Mouse (Mus musculus) limb, embryonic 15.5 days (tissue): ENCODE measurements around the gene Nupr1l. TPM values are rescaled to one million over a fixed set of nuclear protein-coding genes. Genes with fewer than 3 reads are reported as not detected.
A peak's percentile ranks its signal among the peaks of the same experiment; 100 is the strongest.

Experiments used
- ATAC-seq: fragments of 200-750 bp; cut with Nextera tagmentation; 2 replicates; pipeline ENCODE4 v1.8.0; 2017; ENCODE audit warnings: low read depth, moderate TSS enrichment; ENCODE audit not compliant: insufficient number of reproducible peaks, low FRiP score, low TSS enrichment
- H3K27ac ChIP-seq: fragments of 300-500 bp; sonication (generic); 2 replicates; pipeline ENCODE4 v1.5.1; 2015; ENCODE audit warnings: moderate library complexity, mild to moderate bottlenecking, inconsistent platforms
- H3K27me3 ChIP-seq: fragments of 300-500 bp; sonication (generic); 2 replicates; pipeline ENCODE4 v1.6.1; 2015; ENCODE audit warnings: inconsistent platforms
- H3K36me3 ChIP-seq: fragments of 300-500 bp; sonication (generic); 2 replicates; pipeline ENCODE4 v1.6.1; 2015; ENCODE audit warnings: inconsistent platforms
- H3K4me1 ChIP-seq: fragments of 300-500 bp; sonication (generic); 2 replicates; pipeline ENCODE4 v1.6.1; 2015; ENCODE audit warnings: inconsistent platforms
- H3K4me2 ChIP-seq: fragments of 300-500 bp; sonication (generic); 2 replicates; pipeline ENCODE4 v1.6.1; 2015; ENCODE audit warnings: mild to moderate bottlenecking, inconsistent platforms
- H3K4me3 ChIP-seq: fragments of 300-500 bp; sonication (generic); 2 replicates; pipeline ENCODE4 v1.5.1; 2015; ENCODE audit warnings: mild to moderate bottlenecking, inconsistent platforms
- H3K9ac ChIP-seq: fragments of 300-500 bp; sonication (generic); 2 replicates; pipeline ENCODE4 v1.6.1; 2015; ENCODE audit warnings: inconsistent platforms
- H3K9me3 ChIP-seq: fragments of 300-500 bp; sonication (generic); 2 replicates; pipeline ENCODE4 v1.6.1; 2016; ENCODE audit warnings: inconsistent platforms
- WGBS: fragments of 180-500 bp; shearing (Covaris S2); methylation state at CpG from one replicate; pipeline ENCODE4 v1.1.7; 2015; 5-methylcytosine and 5-hydroxymethylcytosine counted together
- polyA plus RNA-seq: library from polyadenylated mRNA; unstranded; fragments of >200 nt; fragmentation: Nextera tagmentation; extraction: Ambion mirVana; gene quantifications from 2 replicates; pipeline ENCODE4 v1.2.1, GENCODE M21; 2015

Gene Nupr1l
- polyA plus RNA-seq, 1 experiment from 2014 or later, result 3.6 TPM

- Histone ChIP-seq H3K4me2 (no peak overlapping the region), H3K27ac (no peak overlapping the region), H3K36me3 (no peaks in the 10 kb centered on the region), H3K9me3 (no peaks in the 10 kb centered on the region), H3K27me3 (no peaks in the 10 kb centered on the region), H3K4me1 (no peaks in the 10 kb centered on the region), H3K4me3 (no peak overlapping the region), H3K9ac (no peak overlapping the region)
- 67% methylated on average over 9 of the region's 9 CpGs for WGBS
- no peak for ATAC-seq
Measured at GRCm38 (mm10) chr5:129918752-129919151, 10.4 kb downstream of the Nupr1l start.

GRCm38 (mm10) chr5:129919320-129919719 is 11.0 kb downstream of the Nupr1l start:
- H3K4me1 ChIP-seq, result no peaks in the 10 kb centered on the region
- H3K4me2 ChIP-seq, result no peak overlapping the region
- no peak overlapping the region for H3K4me3 ChIP-seq
- no peak overlapping the region for H3K9ac ChIP-seq
- H3K36me3 ChIP-seq, result no peaks in the 10 kb centered on the region
- no peaks in the 10 kb centered on the region for H3K9me3 ChIP-seq
- no peak overlapping the region for H3K27ac ChIP-seq
- no peaks in the 10 kb centered on the region for H3K27me3 ChIP-seq
- WGBS, result 50% methylated on average over 8 of the region's 8 CpGs
- ATAC-seq, result no peak

- 92% methylated on average over 4 of the region's 4 CpGs for WGBS
- no peak for ATAC-seq
Measured at GRCm38 (mm10) chr5:129921972-129922371, 13.6 kb downstream of the Nupr1l start.

GRCm38 (mm10) chr5:129924820-129925452 is 16.6 kb downstream of the Nupr1l start:
- Histone ChIP-seq H3K27me3 (no peaks in the 10 kb centered on the region), H3K9ac (no peak overlapping the region), H3K4me3 (no peak overlapping the region), H3K4me2 (no peak overlapping the region), H3K27ac (no peak overlapping the region), H3K36me3 (no peaks in the 10 kb centered on the region), H3K4me1 (no peaks in the 10 kb centered on the region), H3K9me3 (no peaks in the 10 kb centered on the region)
- 88% methylated on average over 8 of the region's 8 CpGs for WGBS
- no peak for ATAC-seq

More at GRCm38 (mm10) chr5:129921972-129922371, 13.6 kb downstream of the Nupr1l start:
- Histone ChIP-seq H3K36me3 (no peaks in the 10 kb centered on the region), H3K27ac (no peak overlapping the region), H3K9me3 (no peaks in the 10 kb centered on the region), H3K4me3 (no peak overlapping the region), H3K27me3 (no peaks in the 10 kb centered on the region), H3K4me1 (no peaks in the 10 kb centered on the region), H3K4me2 (no peak overlapping the region), H3K9ac (no peak overlapping the region)

GRCm38 (mm10) chr5:129925933-129926332 is 17.6 kb downstream of the Nupr1l start:
- Histone ChIP-seq H3K27me3 (no peaks in the 10 kb centered on the region), H3K4me1 (no peaks in the 10 kb centered on the region), H3K27ac (no peak overlapping the region), H3K4me2 (no peak overlapping the region), H3K36me3 (no peaks in the 10 kb centered on the region), H3K9ac (no peak overlapping the region), H3K4me3 (no peak overlapping the region), H3K9me3 (no peaks in the 10 kb centered on the region)
- WGBS, result 67% methylated on average over 5 of the region's 5 CpGs
- no peak for ATAC-seq

- no peaks in the 10 kb centered on the region for H3K4me1 ChIP-seq
- no peaks in the 10 kb centered on the region for H3K27me3 ChIP-seq
- no peaks in the 10 kb centered on the region for H3K9me3 ChIP-seq
- no peak overlapping the region for H3K4me2 ChIP-seq
- no peak for ATAC-seq
- no peaks in the 10 kb centered on the region for H3K36me3 ChIP-seq
- 50% methylated on average over 9 of the region's 9 CpGs for WGBS
- H3K27ac ChIP-seq, result no peak overlapping the region
- no peak overlapping the region for H3K4me3 ChIP-seq
- no peak overlapping the region for H3K9ac ChIP-seq
Measured at GRCm38 (mm10) chr5:129929924-129930855, 21.9 kb downstream of the Nupr1l start.

GRCm38 (mm10) chr5:129936941-129937340 is 28.6 kb downstream of the Nupr1l start:
- Histone ChIP-seq H3K9me3 (no peaks in the 10 kb centered on the region), H3K4me1 (no peaks in the 10 kb centered on the region), H3K27me3 (no peaks in the 10 kb centered on the region), H3K27ac (no peak overlapping the region), H3K9ac (no peak overlapping the region), H3K4me3 (no peak overlapping the region), H3K4me2 (no peak overlapping the region), H3K36me3 (no peaks in the 10 kb centered on the region)
- WGBS, result 60% methylated on average over 4 of the region's 4 CpGs
- ATAC-seq, result no peak

GRCm38 (mm10) chr5:129940281-129940680 is 31.9 kb downstream of the Nupr1l start:
- no peak for ATAC-seq
- no peaks in the 10 kb centered on the region for H3K27me3 ChIP-seq
- no peak overlapping the region for H3K27ac ChIP-seq
- no peaks in the 10 kb centered on the region for H3K9me3 ChIP-seq
- 51% methylated on average over 2 of the region's 2 CpGs for WGBS
- H3K4me3 ChIP-seq, result no peak overlapping the region
- no peaks in the 10 kb centered on the region for H3K36me3 ChIP-seq
- no peak overlapping the region for H3K4me2 ChIP-seq
- no peak overlapping the region for H3K9ac ChIP-seq
- peaks cover 5% of the 10 kb centered on the region; the same call in 1 of the 2 replicates for H3K4me1 ChIP-seq

GRCm38 (mm10) chr5:129940736-129941494 is 32.6 kb downstream of the Nupr1l start:
- H3K4me2 ChIP-seq, result peak overlapping the region; percentile 51
- H3K4me1 ChIP-seq, result peaks cover 5% of the 10 kb centered on the region; the same call in 1 of the 2 replicates
- ATAC-seq, result 0 out of 2 replicates have a peak, but pooled peaks have one; percentile 0
- no peaks in the 10 kb centered on the region for H3K27me3 ChIP-seq
- WGBS, result 4% methylated on average over 9 of the region's 9 CpGs
- peak overlapping the region; percentile 81 for H3K4me3 ChIP-seq
- no peaks in the 10 kb centered on the region for H3K9me3 ChIP-seq
- H3K27ac ChIP-seq, result peak overlapping the region; percentile 73
- H3K9ac ChIP-seq, result no peak overlapping the region; the same call in 1 of the 2 replicates
- H3K36me3 ChIP-seq, result no peaks in the 10 kb centered on the region

- H3K36me3 ChIP-seq, result no peaks in the 10 kb centered on the region
- peak within 1 kb of the TSS; percentile 70 for H3K4me2 ChIP-seq
- H3K9me3 ChIP-seq, result no peaks in the 10 kb centered on the region
- peak within 1 kb of the TSS; percentile 70 for H3K9ac ChIP-seq
- H3K27ac ChIP-seq, result peak within 1 kb of the TSS; percentile 73
- under 1% methylated on average over 55 of the region's 59 CpGs for WGBS
- peak within 1 kb of the TSS; percentile 81 for H3K4me3 ChIP-seq
- ATAC-seq, result peak; percentile 98
- H3K4me1 ChIP-seq, result peaks cover 5% of the 10 kb centered on the region; the same call in 1 of the 2 replicates
- H3K27me3 ChIP-seq, result no peaks in the 10 kb centered on the region
Measured at GRCm38 (mm10) chr5:129941495-129942045, 33.2 kb downstream of the Nupr1l start, which contains the start of gene Vkorc1l1. Gene Vkorc1l1 (plus strand): TSS chr5:129941970.
